Mouse (Mus musculus): ENCODE data around the gene Atp8b2. TPM values are rescaled to one million over a fixed set of nuclear protein-coding genes. Genes with fewer than 3 reads are reported as not detected.

Gene Atp8b2
- polyA plus RNA-seq, 1 experiment, result 26.8 TPM

- TF ChIP-seq EP300 (IDR thresholded peaks at IDR 0.05; ENCODE audit: insufficient read depth, low read depth, low read length) (no peak), CTCF (IDR thresholded peaks at IDR 0.05; ENCODE audit: low read depth, low read length) (no peak), POLR2A (IDR thresholded peaks at IDR 0.05; ENCODE audit: insufficient read depth, low read length) (no peak)
- no peaks in the 10 kb centered on the region for H3K36me3 ChIP-seq (ENCODE audit: control insufficient read depth, insufficient read depth, low read length, poor library complexity, severe bottlenecking)
- H3K4me3 ChIP-seq (ENCODE audit: low read depth, low read length), result no peak overlapping the region
- no peaks in the 10 kb centered on the region for H3K9me3 ChIP-seq (replicated peaks; ENCODE audit: control insufficient read depth, insufficient read depth, low read length, poor library complexity, severe bottlenecking)
- H3K9ac ChIP-seq (ENCODE audit: low read depth, poor library complexity, severe bottlenecking), result no peak overlapping the region
- no peaks in the 10 kb centered on the region for H3K27me3 ChIP-seq (ENCODE audit: control insufficient read depth, insufficient read depth, low read length, poor library complexity, severe bottlenecking)
- no peaks in the 10 kb centered on the region for H3K4me1 ChIP-seq (ENCODE audit: control insufficient read depth, insufficient read depth, low read length)
- no peak overlapping the region for H3K27ac ChIP-seq (ENCODE audit: insufficient read depth, low read length)
These were observed 48.6 kb downstream of the Atp8b2 start for GRCm38 (mm10) chr3:89914700-89915099.

GRCm38 (mm10) chr3:89912543-89913391 lies 50.5 kb downstream of the Atp8b2 start, which contains the start of gene Il6ra:
TSS of gene Il6ra (minus strand) at chr3:89913196.
- no peak for TF ChIP-seq EP300 (IDR thresholded peaks at IDR 0.05; ENCODE audit: insufficient read depth, low read depth, low read length)
- TF ChIP-seq CTCF (IDR thresholded peaks at IDR 0.05; ENCODE audit: low read depth, low read length), result peak; percentile 15
- H3K36me3 ChIP-seq (ENCODE audit: control insufficient read depth, insufficient read depth, low read length, poor library complexity, severe bottlenecking), result no peaks in the 10 kb centered on the region
- H3K9ac ChIP-seq (ENCODE audit: low read depth, poor library complexity, severe bottlenecking), result peak within 1 kb of the TSS; percentile 56
- no peak within 1 kb of the TSS for H3K27ac ChIP-seq (ENCODE audit: insufficient read depth, low read length)
- no peaks in the 10 kb centered on the region for H3K27me3 ChIP-seq (ENCODE audit: control insufficient read depth, insufficient read depth, low read length, poor library complexity, severe bottlenecking)
- no peaks in the 10 kb centered on the region for H3K4me1 ChIP-seq (ENCODE audit: control insufficient read depth, insufficient read depth, low read length)
- H3K4me3 ChIP-seq (ENCODE audit: low read depth, low read length), result peak within 1 kb of the TSS; percentile 59
- no peaks in the 10 kb centered on the region for H3K9me3 ChIP-seq (replicated peaks; ENCODE audit: control insufficient read depth, insufficient read depth, low read length, poor library complexity, severe bottlenecking)

- Histone ChIP-seq H3K27me3 (ENCODE audit: control insufficient read depth, insufficient read depth, low read length, poor library complexity, severe bottlenecking) (no peaks in the 10 kb centered on the region), H3K36me3 (ENCODE audit: control insufficient read depth, insufficient read depth, low read length, poor library complexity, severe bottlenecking) (no peaks in the 10 kb centered on the region), H3K9me3 (replicated peaks; ENCODE audit: control insufficient read depth, insufficient read depth, low read length, poor library complexity, severe bottlenecking) (no peaks in the 10 kb centered on the region), H3K9ac (ENCODE audit: low read depth, poor library complexity, severe bottlenecking) (no peak overlapping the region), H3K27ac (ENCODE audit: insufficient read depth, low read length) (no peak overlapping the region), H3K4me3 (ENCODE audit: low read depth, low read length) (no peak overlapping the region), H3K4me1 (ENCODE audit: control insufficient read depth, insufficient read depth, low read length) (no peaks in the 10 kb centered on the region)
- TF ChIP-seq EP300 (IDR thresholded peaks at IDR 0.05; ENCODE audit: insufficient read depth, low read depth, low read length), result no peak
- no peak for TF ChIP-seq CTCF (IDR thresholded peaks at IDR 0.05; ENCODE audit: low read depth, low read length)
- TF ChIP-seq POLR2A (IDR thresholded peaks at IDR 0.05; ENCODE audit: insufficient read depth, low read length), result no peak
These were observed 51.2 kb downstream of the Atp8b2 start for GRCm38 (mm10) chr3:89912108-89912542.

- TF ChIP-seq POLR2A (IDR thresholded peaks at IDR 0.05; ENCODE audit: insufficient read depth, low read length) (no peak), EP300 (IDR thresholded peaks at IDR 0.05; ENCODE audit: insufficient read depth, low read depth, low read length) (no peak), CTCF (IDR thresholded peaks at IDR 0.05; ENCODE audit: low read depth, low read length) (no peak)
These were observed 52.1 kb downstream of the Atp8b2 start for GRCm38 (mm10) chr3:89911207-89911606.

GRCm38 (mm10) chr3:89909703-89910542 lies 53.4 kb downstream of the Atp8b2 start:
- Histone ChIP-seq H3K36me3 (ENCODE audit: control insufficient read depth, insufficient read depth, low read length, poor library complexity, severe bottlenecking) (no peaks in the 10 kb centered on the region), H3K9me3 (replicated peaks; ENCODE audit: control insufficient read depth, insufficient read depth, low read length, poor library complexity, severe bottlenecking) (no peaks in the 10 kb centered on the region), H3K4me1 (ENCODE audit: control insufficient read depth, insufficient read depth, low read length) (no peaks in the 10 kb centered on the region), H3K27me3 (ENCODE audit: control insufficient read depth, insufficient read depth, low read length, poor library complexity, severe bottlenecking) (no peaks in the 10 kb centered on the region), H3K27ac (ENCODE audit: insufficient read depth, low read length) (no peak overlapping the region), H3K9ac (ENCODE audit: low read depth, poor library complexity, severe bottlenecking) (no peak overlapping the region), H3K4me3 (ENCODE audit: low read depth, low read length) (no peak overlapping the region)
- TF ChIP-seq CTCF (IDR thresholded peaks at IDR 0.05; ENCODE audit: low read depth, low read length), result no peak
- no peak for TF ChIP-seq POLR2A (IDR thresholded peaks at IDR 0.05; ENCODE audit: insufficient read depth, low read length)
- no peak for TF ChIP-seq EP300 (IDR thresholded peaks at IDR 0.05; ENCODE audit: insufficient read depth, low read depth, low read length)

More at GRCm38 (mm10) chr3:89911207-89911606, 52.1 kb downstream of the Atp8b2 start:
- Histone ChIP-seq H3K27ac (ENCODE audit: insufficient read depth, low read length) (no peak overlapping the region), H3K4me3 (ENCODE audit: low read depth, low read length) (no peak overlapping the region), H3K9ac (ENCODE audit: low read depth, poor library complexity, severe bottlenecking) (no peak overlapping the region), H3K9me3 (replicated peaks; ENCODE audit: control insufficient read depth, insufficient read depth, low read length, poor library complexity, severe bottlenecking) (no peaks in the 10 kb centered on the region), H3K36me3 (ENCODE audit: control insufficient read depth, insufficient read depth, low read length, poor library complexity, severe bottlenecking) (no peaks in the 10 kb centered on the region), H3K27me3 (ENCODE audit: control insufficient read depth, insufficient read depth, low read length, poor library complexity, severe bottlenecking) (no peaks in the 10 kb centered on the region), H3K4me1 (ENCODE audit: control insufficient read depth, insufficient read depth, low read length) (no peaks in the 10 kb centered on the region)
